Mouse (Mus musculus): ENCODE measurements around the gene Fut1. TPM values are rescaled to one million over a fixed set of nuclear protein-coding genes. Genes with fewer than 3 reads are reported as not detected.
"Not testable (repeated sequence)": the region's sequence is repeated elsewhere in the genome, so short reads cannot be mapped to it uniquely, and the experiment has no call there.

Fut1 gene
- total RNA-seq, 4 experiments from 2014 or later: not detected

- peak; percentile 86 for DNase-seq (ENCODE audit: low spot score)
Observed at GRCm38 (mm10) chr7:45638623-45639401, 21.7 kb downstream of the Fut1 start.

- no peak for DNase-seq (ENCODE audit: low spot score)
Observed at GRCm38 (mm10) chr7:45639561-45640027, 22.5 kb downstream of the Fut1 start, which contains the start of gene Mamstr. TSS of gene Mamstr (plus strand) at chr7:45639977.

GRCm38 (mm10) chr7:45640191-45640957 lies 23.3 kb downstream of the Fut1 start:
- DNase-seq (ENCODE audit: low spot score): no peak

- no peak for DNase-seq (ENCODE audit: low spot score)
Observed at GRCm38 (mm10) chr7:45641391-45642040, 24.4 kb downstream of the Fut1 start.

- DNase-seq (ENCODE audit: low spot score): no peak
Observed at GRCm38 (mm10) chr7:45642083-45642482, 25.0 kb downstream of the Fut1 start.

GRCm38 (mm10) chr7:45642503-45643255 lies 25.6 kb downstream of the Fut1 start:
- DNase-seq (ENCODE audit: low spot score): no peak

- DNase-seq (ENCODE audit: low spot score): peak; percentile 78
Observed at GRCm38 (mm10) chr7:45643441-45644178, 26.5 kb downstream of the Fut1 start.

- DNase-seq (ENCODE audit: low spot score): no peak
Observed at GRCm38 (mm10) chr7:45644183-45644582, 27.1 kb downstream of the Fut1 start.

GRCm38 (mm10) chr7:45644872-45645590 lies 27.9 kb downstream of the Fut1 start:
- no peak for DNase-seq (ENCODE audit: low spot score)

- DNase-seq (ENCODE audit: low spot score): no peak
Observed at GRCm38 (mm10) chr7:45645591-45645971, 28.5 kb downstream of the Fut1 start.

GRCm38 (mm10) chr7:45646671-45647070 lies 29.6 kb downstream of the Fut1 start:
- DNase-seq (ENCODE audit: low spot score): no peak

GRCm38 (mm10) chr7:45649351-45649750 lies 32.3 kb downstream of the Fut1 start:
- DNase-seq (ENCODE audit: low spot score): no peak

GRCm38 (mm10) chr7:45650484-45650883 lies 33.4 kb downstream of the Fut1 start:
- DNase-seq (ENCODE audit: low spot score): not testable (repeated sequence)

- no peak for DNase-seq (ENCODE audit: low spot score)
Observed at GRCm38 (mm10) chr7:45654424-45655047, 37.4 kb downstream of the Fut1 start.

- no peak for DNase-seq (ENCODE audit: low spot score)
Observed at GRCm38 (mm10) chr7:45660746-45661478, 43.8 kb downstream of the Fut1 start.

- not testable (repeated sequence) for DNase-seq (ENCODE audit: low spot score)
Observed at GRCm38 (mm10) chr7:45661702-45662101, 44.6 kb downstream of the Fut1 start.

- DNase-seq (ENCODE audit: low spot score): no peak
Observed at GRCm38 (mm10) chr7:45665303-45666138, 48.4 kb downstream of the Fut1 start.

- DNase-seq (ENCODE audit: low spot score): no peak
Observed at GRCm38 (mm10) chr7:45666161-45666560, 49.1 kb downstream of the Fut1 start, which contains the start of gene Fut2. TSS of gene Fut2 (minus strand) at chr7:45666394.
